Mouse (Mus musculus): ENCODE measurements around the gene Olfr1417.
A peak's percentile ranks its signal among the peaks of the same experiment; 100 is the strongest.

Gene Olfr1417

DNA sequence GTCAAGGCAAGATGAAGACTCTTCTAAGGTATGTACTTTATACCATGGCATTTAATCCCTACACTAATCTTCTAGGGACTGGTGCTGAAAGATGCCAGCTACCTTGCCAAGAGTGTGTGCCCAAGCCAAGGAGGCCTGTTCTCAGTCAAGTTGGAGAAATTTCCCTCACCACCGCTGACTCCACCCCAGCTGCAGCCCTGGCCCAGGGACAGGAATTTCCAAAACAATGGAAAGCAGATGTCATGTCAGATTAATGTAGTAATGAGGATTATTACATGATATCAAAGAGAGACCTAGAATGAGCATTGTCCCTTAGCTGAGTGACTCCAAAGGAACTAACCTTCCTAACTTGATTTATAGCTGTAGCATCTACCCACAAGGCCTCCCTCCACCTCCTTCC lies 28.2 kb downstream of the Olfr1417 start:
- DNase-seq (ENCODE audit: low spot score in 2 of 2), result no peak

DNA sequence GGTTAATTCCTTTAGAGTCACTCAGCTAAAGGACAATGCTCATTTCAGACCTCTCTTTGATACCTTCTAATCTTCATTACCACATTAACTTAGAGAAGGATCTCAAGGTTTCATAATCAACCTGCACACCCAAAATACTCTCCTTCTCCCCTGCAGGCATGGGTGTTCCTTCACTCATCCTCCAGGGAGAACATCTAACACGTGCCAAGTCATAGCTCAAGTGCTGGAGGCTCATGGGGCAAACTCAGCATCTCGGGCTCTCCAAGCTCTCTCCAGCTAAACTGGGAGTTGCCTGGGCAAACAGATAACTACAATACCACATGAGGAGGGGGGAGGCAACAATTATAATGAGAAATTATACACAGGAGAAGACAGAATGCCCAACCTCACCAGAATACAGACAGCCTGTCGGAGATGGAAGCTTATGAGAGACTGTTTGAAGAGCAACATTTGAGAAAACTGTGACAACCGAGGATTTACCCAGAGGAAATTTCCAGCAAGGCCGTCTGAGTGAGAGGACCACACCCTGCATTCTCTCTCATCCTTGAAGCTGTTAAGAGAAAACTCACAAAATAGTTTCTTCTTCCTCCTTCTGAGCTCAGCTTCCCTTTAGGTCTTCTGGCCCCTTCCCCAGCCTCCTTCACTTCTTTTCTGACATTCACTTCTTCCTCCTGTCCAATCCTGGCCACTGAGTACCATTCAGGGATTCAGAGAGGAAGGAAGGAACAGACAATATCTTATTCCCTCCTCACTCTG lies 28.8 kb downstream of the Olfr1417 start:
- no peak for DNase-seq (ENCODE audit: low spot score in 2 of 2)

DNA sequence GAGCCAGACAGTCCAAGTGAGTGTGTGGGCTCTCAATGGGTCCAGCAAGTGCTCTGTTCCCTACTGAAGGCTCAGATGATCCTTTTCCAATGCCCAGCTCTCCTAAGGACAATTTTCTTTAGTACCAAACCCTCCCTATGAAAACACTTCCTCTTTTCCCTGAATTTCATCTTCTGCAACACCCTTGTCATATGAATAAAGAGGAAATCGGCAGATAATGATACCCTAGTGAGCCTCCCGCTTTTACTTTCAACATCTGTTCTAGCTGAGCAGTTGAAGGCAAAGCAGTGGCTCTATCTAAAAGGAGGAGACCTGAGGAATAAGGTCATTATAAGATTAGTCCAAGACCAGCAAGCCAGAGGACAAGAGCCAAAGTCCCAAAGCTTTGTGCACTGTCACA lies 30.6 kb downstream of the Olfr1417 start:
- DNase-seq (ENCODE audit: low spot score in 2 of 2), result no peak

DNA sequence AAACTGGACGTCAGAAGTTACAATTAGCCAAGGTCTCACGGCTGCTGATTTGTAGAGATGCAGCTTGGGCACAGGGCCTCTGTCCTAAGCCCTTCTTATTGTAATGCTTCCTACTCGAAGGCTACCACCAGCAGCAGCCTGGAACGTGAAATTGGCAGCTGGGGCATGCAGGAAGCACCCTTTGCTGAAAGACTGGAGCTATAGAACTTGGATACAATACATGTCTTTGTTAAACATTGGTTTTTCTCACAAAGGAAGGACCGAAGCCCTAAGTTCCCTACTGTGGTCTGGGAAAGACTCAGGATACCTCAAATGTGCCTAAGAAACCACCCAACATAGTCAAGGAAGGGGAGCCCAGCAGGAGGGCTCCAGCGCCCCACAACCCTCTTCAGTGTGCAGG lies 31.2 kb downstream of the Olfr1417 start:
- no peak for DNase-seq (ENCODE audit: low spot score in 2 of 2)

- no peak for DNase-seq (ENCODE audit: low spot score in 2 of 2)
These were observed 31.8 kb downstream of the Olfr1417 start for GRCm38 (mm10) chr19:11807251-11807650.

GRCm38 (mm10) chr19:11804423-11804822 lies 34.6 kb downstream of the Olfr1417 start:
- DNase-seq (ENCODE audit: low spot score in 2 of 2), result no peak

DNA sequence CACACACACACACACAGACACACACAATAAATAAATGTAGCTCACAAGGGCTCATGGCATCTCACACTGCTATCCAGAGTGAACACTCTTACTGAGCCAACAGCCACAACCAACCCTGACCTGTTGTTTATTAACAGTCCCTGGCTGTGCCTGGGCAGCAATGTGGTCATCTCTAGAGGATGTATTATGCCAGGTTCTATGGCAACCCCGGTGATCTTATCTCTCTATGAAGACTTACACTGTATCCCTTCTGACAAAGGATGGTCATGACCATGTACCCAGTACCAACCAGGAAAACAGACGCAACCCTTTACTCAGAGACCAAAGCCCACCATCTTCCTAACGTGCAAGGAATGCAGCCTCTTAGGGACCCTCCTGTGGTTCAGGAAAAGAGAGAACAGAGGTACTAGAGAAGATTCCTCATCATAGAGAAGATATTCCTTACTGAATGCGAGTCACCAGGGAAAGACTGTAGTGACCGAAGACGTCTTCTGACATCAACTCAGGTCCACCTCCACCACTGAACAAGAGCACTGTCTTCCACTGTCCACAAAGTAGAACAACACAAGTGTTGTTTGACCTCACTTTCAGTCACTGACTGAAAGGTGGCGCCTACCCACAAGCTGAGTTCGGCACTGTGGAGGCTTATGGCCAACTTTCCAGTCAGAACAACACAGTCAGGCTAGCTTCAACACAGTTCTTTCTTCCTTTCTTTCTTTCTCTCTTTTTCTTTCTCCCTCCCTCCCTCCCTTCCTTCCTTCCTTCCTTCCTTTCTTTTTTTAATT lies 38.3 kb downstream of the Olfr1417 start:
- no peak for DNase-seq (ENCODE audit: low spot score in 2 of 2)

DNA sequence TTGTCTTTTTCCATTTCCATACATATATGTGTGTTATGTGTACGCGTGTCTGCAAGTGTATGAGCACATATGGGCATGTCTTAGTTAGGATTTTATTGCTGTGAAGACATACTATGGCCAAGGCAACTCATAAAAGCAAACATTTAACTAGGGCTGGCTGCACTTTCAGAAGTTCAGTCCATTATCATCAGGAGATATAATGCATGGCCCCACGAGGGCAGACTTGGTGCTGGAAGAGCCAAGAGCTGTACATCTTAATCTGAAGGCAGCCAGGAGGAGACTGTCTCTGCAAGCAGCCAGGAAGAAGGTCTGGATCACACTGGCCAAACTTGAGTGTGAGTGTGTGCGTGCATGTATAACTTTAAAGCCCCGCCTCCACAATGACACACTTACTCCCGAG lies 44.6 kb downstream of the Olfr1417 start:
- DNase-seq (ENCODE audit: low spot score in 2 of 2), result no peak

- no peak for DNase-seq (ENCODE audit: low spot score in 2 of 2)
These were observed 45.2 kb downstream of the Olfr1417 start for GRCm38 (mm10) chr19:11793741-11794359.

DNA sequence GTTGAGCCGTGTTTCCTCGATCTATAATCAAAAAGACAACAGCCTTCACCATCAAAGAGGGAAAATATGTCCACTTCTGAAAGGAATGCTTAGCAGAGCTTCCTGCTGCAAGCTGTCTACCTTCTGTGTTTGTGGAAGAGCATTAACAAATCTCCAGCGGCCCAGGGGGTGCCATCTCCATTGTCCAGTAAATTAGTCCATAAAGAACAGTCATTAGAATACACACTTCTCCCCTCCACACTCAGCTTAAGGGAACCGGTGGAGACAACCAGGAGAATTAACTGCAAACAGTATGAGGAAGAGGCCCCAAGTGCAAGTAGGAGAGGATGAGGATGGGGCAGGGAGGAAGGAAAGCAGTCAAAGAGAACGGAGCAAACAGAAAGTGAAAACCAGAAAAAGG lies 47.2 kb downstream of the Olfr1417 start:
- no peak for DNase-seq (ENCODE audit: low spot score in 2 of 2)

DNA sequence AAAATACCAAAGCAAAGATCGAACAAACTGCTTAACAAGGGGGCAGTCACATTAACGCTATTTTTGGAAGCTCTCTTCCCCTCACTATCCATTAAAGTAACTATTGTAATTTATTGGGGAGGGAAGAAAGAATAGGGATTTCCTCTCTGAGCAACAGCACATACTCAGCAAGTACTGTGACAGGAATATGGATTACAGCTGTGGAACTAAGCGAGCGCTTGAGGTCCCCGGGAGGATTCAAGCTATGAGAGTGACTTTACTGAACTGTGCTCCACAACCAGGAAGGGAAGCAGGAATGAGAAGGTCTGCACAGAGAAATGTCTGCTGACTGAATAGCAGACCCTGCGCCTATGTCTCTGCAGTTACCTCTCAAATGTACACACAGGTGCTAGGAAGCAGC lies 50.1 kb downstream of the Olfr1417 start:
- no peak for DNase-seq (ENCODE audit: low spot score in 2 of 2)

- DNase-seq (ENCODE audit: low spot score in 2 of 2), result no peak
These were observed 51.2 kb downstream of the Olfr1417 start for GRCm38 (mm10) chr19:11787826-11788225.

- DNase-seq (ENCODE audit: low spot score in 2 of 2), result no peak
These were observed 53.4 kb downstream of the Olfr1417 start for GRCm38 (mm10) chr19:11785409-11786154.

DNA sequence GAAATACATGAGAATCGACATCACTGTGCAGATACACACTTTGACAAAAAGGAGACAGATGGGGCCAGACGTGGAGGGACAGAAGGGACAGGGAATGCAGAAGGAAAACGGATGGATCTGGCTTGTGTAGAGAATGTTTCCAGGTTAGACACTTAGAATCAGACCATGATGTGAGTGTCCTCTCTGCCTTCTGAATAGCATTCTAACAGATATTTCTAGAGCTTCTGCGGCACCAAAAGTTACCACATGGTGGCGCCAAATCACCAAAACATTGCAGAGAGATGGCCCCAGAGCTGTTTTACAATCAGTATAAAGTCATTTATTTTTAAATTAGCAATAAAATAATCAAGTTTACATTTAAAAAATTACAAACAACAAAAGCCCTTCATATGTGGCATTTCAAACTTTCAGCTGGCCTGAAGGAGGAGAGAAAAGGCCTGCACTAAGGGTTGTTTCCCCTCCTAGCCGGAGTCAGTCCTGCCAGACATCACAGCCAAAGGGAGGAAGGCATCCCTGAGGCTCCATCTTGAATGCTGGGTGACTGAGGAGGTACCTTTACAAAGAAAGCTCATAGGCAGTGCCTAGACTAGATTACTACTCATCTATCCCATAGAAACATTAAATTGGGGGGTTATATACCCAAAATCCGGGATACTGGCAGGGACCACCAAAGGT lies 61.7 kb downstream of the Olfr1417 start:
- peak in 1 of 2 experiments; percentile 29 for DNase-seq (ENCODE audit: low spot score in 2 of 2)
